Mouse (Mus musculus) kidney, adult 2 months (tissue): Measurements from ENCODE around the gene Vtcn1.

Experiments
- CTCF ChIP-seq: fragments of 200-500 bp; conservative IDR thresholded peaks from 2 replicates; pipeline ENCODE4 v1.5.1; 2011; ENCODE audit warnings: low read depth, mild to moderate bottlenecking, control low read depth, low read length, moderate library complexity, mixed read lengths; ENCODE audit not compliant: insufficient read depth, insufficient read length
- POLR2A ChIP-seq: fragments of 200-500 bp; IDR thresholded peaks from one replicate; pipeline ENCODE4 v1.6.1; 2011; ENCODE audit warnings: low read depth, low read length, control low read depth

DNA sequence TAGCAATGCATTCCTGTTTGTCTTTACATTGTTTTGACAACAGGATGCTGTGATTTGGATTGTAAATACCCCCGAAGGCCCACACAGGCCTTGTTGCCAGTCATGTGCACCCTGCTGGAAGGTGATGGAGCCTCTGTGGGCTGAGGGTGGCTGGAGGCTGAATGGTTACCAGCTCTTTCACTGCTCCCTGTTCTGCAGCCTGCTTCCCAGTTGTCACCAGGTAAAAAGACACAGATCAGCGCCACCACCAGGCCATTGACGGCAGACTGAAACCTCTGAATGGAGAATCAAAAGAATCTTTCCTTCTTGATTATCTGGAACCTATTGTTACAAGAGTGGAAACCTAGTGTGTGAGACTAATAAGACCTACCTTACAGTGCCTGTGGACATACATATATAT lies 81.7 kb downstream of the Vtcn1 start:
- TF ChIP-seq CTCF (peak; percentile 56), POLR2A (no peak)
